Mouse (Mus musculus) ES-E14 (cell line): ENCODE data around the gene Pakap. TPM values are rescaled to one million over a fixed set of nuclear protein-coding genes. Genes with fewer than 3 reads are reported as not detected.
A peak's percentile ranks its signal among the peaks of the same experiment; 100 is the strongest.

Experiments used
- DNase-seq: peaks from one replicate; pipeline ENCODE4 v3.0.0-alpha.2; 2013; ENCODE audit warnings: low read depth, low spot score
- H3K27ac ChIP-seq: 2 replicates; pipeline ENCODE4 v1.5.1; 2012; ENCODE audit warnings: low read depth, mild to moderate bottlenecking, low read length, moderate library complexity, mixed read lengths; ENCODE audit not compliant: poor library complexity, insufficient read depth, severe bottlenecking
- H3K36me3 ChIP-seq: 2 replicates; pipeline ENCODE4 v1.6.1; 2012; ENCODE audit warnings: mild to moderate bottlenecking, low read length, moderate library complexity, mixed read lengths; ENCODE audit not compliant: control insufficient read depth, poor library complexity, insufficient read depth, severe bottlenecking
- H3K4me1 ChIP-seq, 2 experiments: fragments of 150-350 bp in 1 of 2; sonication (generic) in 1 of 2; 2 replicates each; pipeline ENCODE4 v1.6.1; 2012; ENCODE audit warnings: low read length in 2 of 2, mild to moderate bottlenecking in 1 of 2, mixed read lengths in 1 of 2; ENCODE audit not compliant: control insufficient read depth in 2 of 2, insufficient read depth in 2 of 2, poor library complexity in 1 of 2
- H3K4me3 ChIP-seq, 2 experiments: fragments of 150-350 bp in 1 of 2; sonication (generic) in 1 of 2; 2 replicates each; pipeline ENCODE4 v1.5.1; 2012; ENCODE audit warnings: low read length in 2 of 2, low read depth in 1 of 2, mild to moderate bottlenecking in 1 of 2, mixed read lengths in 1 of 2; ENCODE audit not compliant: insufficient read depth in 1 of 2, poor library complexity in 1 of 2, severe bottlenecking in 1 of 2
- H3K9ac ChIP-seq: 2 replicates; pipeline ENCODE4 v1.6.1; 2012; ENCODE audit warnings: low read depth, mild to moderate bottlenecking, low read length, mixed read lengths; ENCODE audit not compliant: poor library complexity, insufficient read depth, severe bottlenecking
- H3K9me3 ChIP-seq: fragments of 150-350 bp; sonication (generic); 2 replicates; pipeline ENCODE4 v1.6.1; 2012; ENCODE audit warnings: low read depth, mild to moderate bottlenecking, low read length; ENCODE audit not compliant: control insufficient read depth, insufficient read depth
- CHD2 ChIP-seq: IDR thresholded peaks from 2 replicates; pipeline ENCODE4 v1.6.1; 2014; ENCODE audit warnings: mild to moderate bottlenecking, low read depth, low read length, inconsistent platforms
- HCFC1 ChIP-seq: IDR thresholded peaks from 2 replicates; pipeline ENCODE4 v1.6.1; 2012; ENCODE audit warnings: low read length, inconsistent platforms, borderline replicate concordance; ENCODE audit not compliant: insufficient read depth
- MAFK ChIP-seq: IDR thresholded peaks from 2 replicates; pipeline ENCODE4 v1.6.1; 2014; ENCODE audit warnings: mild to moderate bottlenecking, low read depth, low read length, inconsistent platforms; ENCODE audit not compliant: insufficient read depth
- ZC3H11A ChIP-seq: IDR thresholded peaks from 2 replicates; pipeline ENCODE4 v1.6.1; 2012; ENCODE audit warnings: low read depth, mild to moderate bottlenecking, inconsistent platforms, low read length, borderline replicate concordance
- ZNF384 ChIP-seq: IDR thresholded peaks from 2 replicates; pipeline ENCODE4 v1.6.1; 2012; ENCODE audit warnings: low read depth, low read length, inconsistent platforms
- in situ Hi-C, 2 experiments: fragments of 600-800 bp; cut with MboI; formaldehyde crosslinking; loops; one replicate each; pipeline ENCODE4 v1.15.1; 2025; ENCODE audit warnings: low sequenced_read_pairs in 2 of 2, inconsistent platforms in 1 of 2; ENCODE audit not compliant: unreplicated experiment in 2 of 2
- total RNA-seq: library from RNA; depleted of rRNA; stranded (reverse); fragments of 300-350 nt; gene quantifications from 2 replicates; pipeline ENCODE4 v1.2.3, GENCODE M21; 2012

Pakap gene
- total RNA-seq, 1 experiment = 5.8 TPM

DNA sequence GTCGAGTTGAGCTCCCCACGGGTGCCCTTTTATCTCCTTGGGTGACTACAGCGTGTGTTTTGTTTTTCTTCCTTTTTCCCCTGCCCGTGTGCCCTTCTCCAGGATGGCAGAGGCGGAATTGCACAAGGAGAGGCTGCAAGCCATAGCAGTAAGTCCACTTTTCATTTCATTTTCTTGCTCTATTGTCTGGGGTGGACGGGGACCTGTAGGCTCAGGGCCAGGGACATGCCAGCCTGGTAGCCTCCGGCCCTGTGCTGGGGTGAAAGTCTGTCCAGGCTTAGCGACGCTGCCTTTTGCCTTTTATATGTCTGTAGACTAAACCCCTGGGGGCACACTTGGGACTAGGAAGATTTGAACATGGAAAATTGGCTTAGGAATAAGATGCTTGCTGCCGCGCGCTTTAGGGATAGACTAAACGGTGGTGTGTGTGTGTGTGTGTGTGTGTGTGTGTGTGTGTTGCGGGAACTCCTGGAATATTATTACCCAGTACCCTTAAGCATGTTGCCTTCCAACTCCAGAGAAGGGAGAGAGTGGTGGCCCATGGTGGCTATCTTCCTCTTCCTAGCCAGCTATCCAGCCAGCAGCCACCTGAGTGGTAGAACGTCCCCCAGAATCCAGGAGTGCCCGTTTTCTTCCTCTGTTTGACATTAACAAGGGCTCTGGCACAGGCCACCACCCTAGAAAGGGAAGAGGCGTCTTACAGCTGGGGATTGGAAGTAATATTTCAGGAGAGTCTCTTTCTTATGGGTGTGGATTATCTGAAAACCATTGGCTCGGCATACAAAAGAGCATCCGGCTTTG lies 489 bp downstream of the Pakap start:
- in situ Hi-C loops = no loop called here
- peak overlapping the region; percentile 68; the same call in 1 of the 2 replicates for H3K9ac ChIP-seq
- TF ChIP-seq HCFC1 (no peak), MAFK (no peak), ZNF384 (no peak), CHD2 (no peak), ZC3H11A (no peak)
- no peak overlapping the region for H3K27ac ChIP-seq
- peak overlapping the region; percentile 70 to 73; a peak in 3 of 4 replicates for H3K4me3 ChIP-seq
- DNase-seq = no peak
- H3K9me3 ChIP-seq = no peaks in the 10 kb centered on the region
- H3K36me3 ChIP-seq = no peaks in the 10 kb centered on the region
- H3K4me1 ChIP-seq = peaks cover 0 to 2% of the 10 kb centered on the region in 2 experiments; a peak in 1 of 4 replicates

DNA sequence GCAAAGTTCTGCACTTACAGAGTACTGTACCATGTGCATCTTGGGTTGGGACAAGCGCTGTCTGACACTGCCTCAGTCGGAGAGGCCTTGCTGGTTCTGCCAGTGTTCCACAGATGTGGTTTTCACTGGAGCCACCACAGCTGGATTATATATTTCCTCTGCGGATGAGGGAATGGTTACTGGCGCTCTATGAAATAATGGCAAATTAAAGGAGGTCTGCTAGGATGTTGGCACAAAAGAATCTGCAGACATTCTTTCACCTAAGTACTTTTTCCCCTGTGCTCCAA lies 1.0 kb downstream of the Pakap start:
- Histone ChIP-seq H3K9ac (no peak overlapping the region), H3K36me3 (no peaks in the 10 kb centered on the region), H3K4me3 (no peak overlapping the region), H3K4me1 (peaks cover 0 to 2% of the 10 kb centered on the region in 2 experiments; a peak in 1 of 4 replicates), H3K27ac (no peak overlapping the region), H3K9me3 (no peaks in the 10 kb centered on the region)
- in situ Hi-C loops = no loop called here
- DNase-seq = no peak
- TF ChIP-seq MAFK (no peak), CHD2 (no peak)

DNA sequence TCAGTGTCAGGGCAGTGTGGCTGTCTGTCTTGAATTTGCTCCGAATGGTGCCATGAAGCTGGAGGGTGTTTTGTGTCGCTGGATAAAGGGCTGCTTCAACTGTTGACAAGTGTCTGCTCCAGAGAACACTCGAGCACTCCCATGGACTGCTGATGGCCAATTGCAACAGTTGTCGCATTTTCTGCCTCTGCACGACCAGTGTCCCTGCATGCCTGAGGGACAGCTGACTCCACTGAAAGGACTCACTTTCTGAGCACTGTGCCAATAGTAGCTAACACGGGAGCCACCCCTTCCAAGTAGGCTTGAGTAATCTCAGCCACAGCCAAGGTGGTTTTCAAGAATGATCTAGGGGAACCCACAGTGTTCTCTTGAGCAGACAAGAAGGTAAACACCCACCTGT lies 1.7 kb downstream of the Pakap start:
- Histone ChIP-seq H3K4me3 (no peak overlapping the region), H3K36me3 (no peaks in the 10 kb centered on the region), H3K9ac (no peak overlapping the region), H3K9me3 (no peaks in the 10 kb centered on the region), H3K4me1 (peaks cover 0 to 2% of the 10 kb centered on the region in 2 experiments; a peak in 1 of 4 replicates), H3K27ac (no peak overlapping the region)
- DNase-seq = no peak
- in situ Hi-C loops = no loop called here
- no peak for TF ChIP-seq CHD2
- TF ChIP-seq MAFK = no peak
- TF ChIP-seq HCFC1 = no peak
- TF ChIP-seq ZNF384 = no peak
- TF ChIP-seq ZC3H11A = no peak

DNA sequence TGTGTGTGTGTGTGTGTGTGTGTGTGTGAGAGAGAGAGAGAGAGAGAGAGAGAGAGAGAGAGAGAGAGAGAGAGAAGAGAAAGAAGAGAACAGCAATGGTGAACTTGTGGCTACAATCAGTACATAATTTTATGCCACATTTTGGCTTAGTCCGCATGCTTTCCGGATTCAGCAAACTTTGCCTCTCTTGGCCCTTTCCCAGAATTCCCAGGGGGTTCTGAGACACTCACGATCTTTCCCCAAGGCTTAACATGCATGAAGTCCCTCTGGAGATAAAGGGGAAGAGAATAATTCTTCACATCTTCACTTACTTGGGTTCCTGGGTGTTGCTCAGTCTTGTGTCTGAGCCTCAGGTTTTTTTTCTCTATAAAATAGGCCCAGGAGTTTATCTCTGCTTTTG lies 2.2 kb downstream of the Pakap start:
- no peaks in the 10 kb centered on the region for H3K9me3 ChIP-seq
- in situ Hi-C loops = no loop called here
- H3K9ac ChIP-seq = no peak overlapping the region
- H3K27ac ChIP-seq = no peak overlapping the region
- no peak for TF ChIP-seq MAFK
- TF ChIP-seq ZC3H11A = no peak
- no peak for TF ChIP-seq HCFC1
- no peak for TF ChIP-seq CHD2
- TF ChIP-seq ZNF384 = no peak
- no peak for DNase-seq
- peaks cover 0 to 2% of the 10 kb centered on the region in 2 experiments; a peak in 1 of 4 replicates for H3K4me1 ChIP-seq
- no peak overlapping the region for H3K4me3 ChIP-seq
- no peaks in the 10 kb centered on the region for H3K36me3 ChIP-seq

DNA sequence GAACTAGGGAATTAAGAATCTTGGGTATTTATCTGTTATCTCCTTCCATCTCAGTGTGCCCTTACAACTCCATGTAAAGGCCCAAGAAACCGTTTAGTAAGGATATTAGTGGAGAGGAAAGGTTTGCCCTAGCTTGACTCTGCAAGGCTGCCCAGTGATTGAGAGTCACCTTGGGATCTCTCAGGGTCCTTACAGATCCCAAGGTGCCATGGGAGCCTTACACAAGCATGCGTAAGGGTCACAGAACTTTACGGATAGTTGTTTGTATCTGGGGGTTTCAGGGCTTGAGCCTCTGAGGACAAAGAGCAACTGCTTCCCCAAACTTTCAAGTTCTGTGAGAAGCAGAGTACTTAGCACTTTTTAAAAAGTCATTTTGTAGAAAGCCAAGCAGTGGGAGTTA lies 6.2 kb downstream of the Pakap start:
- H3K9me3 ChIP-seq = no peaks in the 10 kb centered on the region
- H3K4me3 ChIP-seq = no peak overlapping the region
- no peak for DNase-seq
- H3K4me1 ChIP-seq = no peaks in the 10 kb centered on the region
- no peak overlapping the region for H3K27ac ChIP-seq
- no peak overlapping the region for H3K9ac ChIP-seq
- TF ChIP-seq ZNF384 = no peak
- no peak for TF ChIP-seq MAFK
- no peak for TF ChIP-seq CHD2
- TF ChIP-seq ZC3H11A = no peak
- no peak for TF ChIP-seq HCFC1
- H3K36me3 ChIP-seq = no peaks in the 10 kb centered on the region
- in situ Hi-C loops = no loop called here
